Comparison of ENCODE assay signal across 29 mouse cellular contexts in genomic region chrX:103670245-103670644, GRCm38 (mm10). TPM values are rescaled to one million over a fixed set of nuclear protein-coding genes. Genes with fewer than 3 reads are reported as not detected.
"Had no signal": no experiment of that assay in that cellular context is flagged by ENCODE, and none has a peak within 500 bp of the region (broad histone marks: within the 10 kb centered on the region; RNA-seq: fewer than 3 reads in every experiment).

No protein-coding gene starts in this region.

- H3K27ac ChIP-seq: limb, embryonic 12.5 days; limb, embryonic 15.5 days; liver, embryonic 14.5 days; lung, embryonic 15.5 days; midbrain, embryonic 15.5 days; neural tube, embryonic 12.5 days; neural tube, embryonic 15.5 days had no signal

- ATAC-seq: liver, postnatal 0 days; midbrain, embryonic 15.5 days had no signal

- H3K4me1 ChIP-seq: limb, embryonic 12.5 days; limb, embryonic 15.5 days; lung, embryonic 15.5 days; midbrain, embryonic 15.5 days; neural tube, embryonic 12.5 days; neural tube, embryonic 15.5 days had no signal

- H3K4me3 ChIP-seq: limb, embryonic 12.5 days; limb, embryonic 15.5 days; lung, embryonic 15.5 days; midbrain, embryonic 15.5 days; neural tube, embryonic 12.5 days; neural tube, embryonic 15.5 days had no signal

- H3K36me3 ChIP-seq: limb, embryonic 12.5 days; limb, embryonic 15.5 days; lung, embryonic 15.5 days; midbrain, embryonic 15.5 days; neural tube, embryonic 12.5 days; neural tube, embryonic 15.5 days had no signal

- H3K27me3 ChIP-seq: limb, embryonic 12.5 days; limb, embryonic 15.5 days; neural tube, embryonic 12.5 days had no signal

- DNase-seq: kidney, adult 9 months; kidney, postnatal 14 days; kidney, postnatal 4 days; left cerebral cortex, postnatal 4 days; liver, postnatal 0 days; lung, postnatal 10 days; lung, postnatal 4 days; right cerebral cortex, adult 18-20 months; right cerebral cortex, postnatal 25 days; thymus, adult 18-20 months; thymus, postnatal 36 days had no signal

- H3K4me2 ChIP-seq: limb, embryonic 12.5 days; limb, embryonic 15.5 days; liver, embryonic 11.5 days; lung, embryonic 15.5 days; midbrain, embryonic 11.5 days; midbrain, embryonic 15.5 days; neural tube, embryonic 12.5 days; neural tube, embryonic 15.5 days had no signal

- H3K9me3 ChIP-seq: limb, embryonic 12.5 days; limb, embryonic 15.5 days; lung, embryonic 15.5 days; midbrain, embryonic 15.5 days; neural tube, embryonic 12.5 days; neural tube, embryonic 15.5 days had no signal

- H3K9ac ChIP-seq: limb, embryonic 12.5 days; limb, embryonic 15.5 days; liver, embryonic 14.5 days; liver, postnatal 0 days; lung, embryonic 15.5 days; midbrain, embryonic 15.5 days; neural tube, embryonic 12.5 days; neural tube, embryonic 15.5 days had no signal

RNA-seq across cellular contexts. Expression of gene Zcchc13, which starts 39.9 kb away (rescaled TPM):
- total RNA-seq: layer of hippocampus, adult 18-20 months; layer of hippocampus, postnatal 14 days; left cerebral cortex, postnatal 14 days; left cerebral cortex, postnatal 4 days; megakaryocyte progenitor cell, adult 5-6 weeks; megakaryocyte-erythroid progenitor cell, adult 5-6 weeks had no signal
- polyA plus RNA-seq: kidney, embryonic 16.5 days; limb, embryonic 12.5 days; limb, embryonic 15.5 days; liver, embryonic 11.5 days; liver, embryonic 14.5 days; liver, postnatal 0 days; lung, embryonic 15.5 days; midbrain, embryonic 11.5 days; midbrain, embryonic 15.5 days; neural tube, embryonic 12.5 days; neural tube, embryonic 15.5 days; small intestine, adult 2 months; spleen, adult 2 months; stomach, embryonic 16.5 days had no signal
